Mouse (Mus musculus): ENCODE measurements around the gene Ppp2r5c. TPM values are rescaled to one million over a fixed set of nuclear protein-coding genes. Genes with fewer than 3 reads are reported as not detected.

The Ppp2r5c gene
- total RNA-seq, 4 experiments from 2014 or later: 88.9 to 96.8 (median 93.6) TPM

GRCm38 (mm10) chr12:110608460-110609152, 161.7 kb downstream of the Ppp2r5c start:
- peak; percentile 82 for DNase-seq (ENCODE audit: low spot score)

DNA sequence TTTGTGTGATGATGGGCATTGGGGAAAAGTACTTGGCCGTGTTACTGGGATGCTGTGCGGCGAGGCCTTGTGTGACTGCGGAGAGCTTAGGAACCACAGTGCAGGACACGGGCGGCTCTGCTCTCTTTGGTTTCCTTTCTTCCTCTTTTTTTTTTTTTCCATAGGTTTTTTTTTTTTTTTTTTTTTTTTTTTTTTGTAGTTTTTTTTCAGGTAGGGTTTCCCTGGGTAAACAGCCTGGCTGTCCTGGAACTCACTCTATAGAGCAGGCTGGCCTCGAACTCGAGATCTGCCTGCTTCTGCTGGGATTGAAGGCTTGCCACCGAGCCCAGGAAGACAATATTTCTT, 162.2 kb downstream of the Ppp2r5c start:
- DNase-seq (ENCODE audit: low spot score): no peak

DNA sequence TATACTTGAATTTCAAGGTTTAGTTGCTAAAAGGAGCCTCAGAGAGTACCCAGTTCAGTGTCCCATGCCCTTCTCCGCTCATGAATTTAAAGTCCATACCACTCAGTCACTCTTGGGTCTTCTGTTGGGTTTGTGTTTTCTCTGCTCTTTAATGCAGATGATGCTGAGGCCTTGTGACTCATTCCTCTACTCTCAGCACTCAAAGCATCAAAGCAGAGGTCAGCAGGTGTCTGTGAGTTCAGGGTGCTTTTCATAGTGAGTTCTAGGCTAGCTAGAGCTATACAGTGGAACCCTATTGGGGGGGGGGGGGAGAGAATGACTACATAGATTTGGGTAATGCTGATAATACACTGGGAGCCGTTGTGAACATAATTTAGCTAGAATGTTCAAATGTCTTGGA, 163.8 kb downstream of the Ppp2r5c start:
- no peak for DNase-seq (ENCODE audit: low spot score)

DNA sequence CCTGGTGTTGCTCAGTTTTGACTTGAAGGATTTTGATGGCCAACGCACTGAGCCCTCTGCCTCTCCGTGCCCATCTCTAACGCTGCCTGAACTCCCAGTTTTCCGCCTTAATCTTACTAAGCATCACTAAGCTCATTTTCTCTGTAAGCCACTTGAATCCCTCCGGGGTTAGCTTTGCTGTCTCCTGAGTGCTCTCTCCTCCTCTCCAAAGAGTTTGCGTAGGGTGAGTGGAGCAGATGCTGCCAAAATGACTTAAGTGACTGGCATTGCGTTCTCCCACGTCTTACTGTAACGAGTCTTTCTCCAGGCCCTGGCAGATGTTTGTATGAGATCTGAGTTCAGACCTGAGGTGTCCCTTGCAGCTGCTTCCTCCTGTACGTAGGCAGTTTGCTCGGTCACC, 183.1 kb downstream of the Ppp2r5c start:
- DNase-seq (ENCODE audit: low spot score): no peak

Other genes with a start within 250 kb of the Ppp2r5c start
- gene Dio3, start 168.1 kb upstream of the Ppp2r5c start, total RNA-seq (2022): not detected
- gene Dync1h1, start 154.3 kb downstream of the Ppp2r5c start, total RNA-seq (2022): 100 to 1,000 TPM; 116 to 156 (median 139) TPM
- gene 1700001K19Rik, start 235.5 kb downstream of the Ppp2r5c start, total RNA-seq (2022): not detected

Data from heart, adult 8-10 months (tissue).